Mouse (Mus musculus): ENCODE results near the gene Kif9. TPM values are rescaled to one million over a fixed set of nuclear protein-coding genes. Genes with fewer than 3 reads are reported as not detected.

The Kif9 gene
- total and polyA plus RNA-seq, 3 experiments, result 1.1 to 1.8 (median 1.8) TPM

GRCm38 (mm10) chr9:110476124-110477091 lies at the start of gene Kif9, which contains the start of gene Klhl18 (continued):
- TF ChIP-seq HCFC1 (IDR thresholded peaks at IDR 0.05; ENCODE audit: low read depth, low read length), result peak; percentile 94

DNA sequence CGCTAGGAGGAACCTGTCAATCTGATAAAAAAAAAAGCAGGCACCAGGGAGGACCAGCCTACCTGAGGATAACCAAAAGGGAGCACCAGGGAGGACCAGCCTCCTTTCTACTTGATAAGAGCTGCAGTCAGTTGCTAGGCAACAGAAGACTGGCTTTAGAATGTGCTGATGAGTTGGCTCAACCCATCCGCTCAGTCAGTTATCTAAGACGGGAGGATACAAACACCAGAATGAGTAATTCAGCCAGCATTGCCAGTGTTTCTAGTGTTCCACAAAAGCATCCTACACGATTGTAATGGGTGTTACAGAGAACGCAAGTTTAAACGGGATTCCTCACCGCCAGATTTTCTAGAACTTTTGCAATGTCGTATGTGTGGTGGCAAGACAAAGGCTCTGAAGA lies 45.5 kb upstream of the Kif9 start:
- Histone ChIP-seq H3K4me2 (ENCODE audit: insufficient read depth, low read depth, poor library complexity, severe bottlenecking) (no peak overlapping the region), H3K4me1 (ENCODE audit: control insufficient read depth in 1 of 2, insufficient read depth in 2 of 2) (peaks cover 26 to 49% of the 10 kb centered on the region in 2 experiments), H3K27ac (ENCODE audit: insufficient read depth, low read depth) (no peak overlapping the region), H3K79me2 (replicated peaks; ENCODE audit: control insufficient read depth, extremely low read depth, insufficient read depth, poor library complexity, severe bottlenecking) (no peaks in the 10 kb centered on the region), H3K9ac (ENCODE audit: insufficient read depth, low read depth) (no peak overlapping the region), H3K27me3 (replicated peaks) (no peaks in the 10 kb centered on the region), H3K4me3 (replicated peaks in 1 of 3; ENCODE audit: low read depth in 2 of 3, low read length in 2 of 3, poor library complexity in 1 of 3) (no peak overlapping the region), H3K9me3 (replicated peaks; ENCODE audit: low read length) (no peaks in the 10 kb centered on the region), H3K36me3 (replicated peaks in 1 of 2; ENCODE audit: control insufficient read depth in 1 of 2, insufficient read depth in 1 of 2, low read length in 1 of 2) (peaks cover 25 to 75% of the 10 kb centered on the region in 2 experiments)
- in situ Hi-C loops (cut with MboI; ENCODE audit: low pct_ligation_motif_present, low pct_unique_long_range_greater_than_20kb, low sequenced_read_pairs), result no loop called here
- no peak for DNase-seq (ENCODE audit: extremely low read depth)
- TF ChIP-seq MAX (IDR thresholded peaks at IDR 0.05; ENCODE audit: low read length) (no peak), PAX5 (IDR thresholded peaks at IDR 0.05; ENCODE audit: low read length) (no peak), ELF1 (IDR thresholded peaks at IDR 0.05; ENCODE audit: low read depth, low read length) (no peak), KAT2A (IDR thresholded peaks at IDR 0.05; ENCODE audit: insufficient replicate concordance, low read length) (no peak), BHLHE40 (IDR thresholded peaks at IDR 0.05; ENCODE audit: low read depth, low read length) (no peak), EP300 (IDR thresholded peaks at IDR 0.05; ENCODE audit: low read length) (no peak), JUN (IDR thresholded peaks at IDR 0.05; ENCODE audit: insufficient read depth, low read depth, low read length) (no peak), POLR2A (IDR thresholded peaks at IDR 0.05; ENCODE audit: low read depth, low read length) (no peak), HCFC1 (IDR thresholded peaks at IDR 0.05; ENCODE audit: low read depth, low read length) (no peak), ZKSCAN1 (IDR thresholded peaks at IDR 0.05; ENCODE audit: borderline replicate concordance, low read depth, low read length) (no peak), JUND (conservative IDR thresholded peaks at IDR 0.05; ENCODE audit: low read depth, low read length) (no peak), POLR2AphosphoS2 (IDR thresholded peaks at IDR 0.05; ENCODE audit: low read depth, low read length) (no peak)
- dilution Hi-C loops (cut with MboI; ENCODE audit: extremely low pct_ligation_motif_present, extremely low pct_unique_long_range_greater_than_20kb, low sequenced_read_pairs), result no loop called here

DNA sequence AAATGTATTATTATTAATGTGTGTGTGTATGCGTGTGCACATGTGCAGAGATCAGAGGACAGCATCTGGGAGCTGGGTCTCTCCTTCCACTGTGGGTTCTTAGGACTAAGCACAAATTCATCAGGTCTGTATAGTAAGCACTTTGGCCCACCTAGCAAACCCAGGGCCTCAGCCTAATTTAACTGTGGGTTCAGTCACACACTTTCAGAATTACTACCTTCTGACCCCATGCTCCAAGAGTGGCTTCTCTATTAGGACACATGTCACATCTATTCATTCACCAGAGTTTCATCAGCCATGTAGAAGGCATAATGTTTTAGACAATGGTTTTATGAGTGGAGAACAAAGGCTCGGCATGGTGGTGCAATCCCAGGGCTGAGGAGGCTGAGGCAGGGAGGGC lies 43.7 kb upstream of the Kif9 start:
- H3K9me3 ChIP-seq (replicated peaks; ENCODE audit: low read length), result no peaks in the 10 kb centered on the region
- dilution Hi-C loops (cut with MboI; ENCODE audit: extremely low pct_ligation_motif_present, extremely low pct_unique_long_range_greater_than_20kb, low sequenced_read_pairs) (no loop called here), in situ Hi-C loops (cut with MboI; ENCODE audit: low pct_ligation_motif_present, low pct_unique_long_range_greater_than_20kb, low sequenced_read_pairs) (no loop called here)
- peaks cover 26 to 67% of the 10 kb centered on the region in 2 experiments for H3K4me1 ChIP-seq (ENCODE audit: control insufficient read depth in 1 of 2, insufficient read depth in 2 of 2)
- no peak overlapping the region for H3K4me3 ChIP-seq (replicated peaks in 1 of 3; ENCODE audit: low read depth in 2 of 3, low read length in 2 of 3, poor library complexity in 1 of 3)
- peaks cover 24 to 70% of the 10 kb centered on the region in 2 experiments for H3K36me3 ChIP-seq (replicated peaks in 1 of 2; ENCODE audit: control insufficient read depth in 1 of 2, insufficient read depth in 1 of 2, low read length in 1 of 2)
- no peaks in the 10 kb centered on the region for H3K79me2 ChIP-seq (replicated peaks; ENCODE audit: control insufficient read depth, extremely low read depth, insufficient read depth, poor library complexity, severe bottlenecking)
- H3K9ac ChIP-seq (ENCODE audit: insufficient read depth, low read depth), result peak overlapping the region; percentile 51; the same call in 1 of the 2 replicates
- peak overlapping the region; percentile 41; the same call in 1 of the 2 replicates for H3K4me2 ChIP-seq (ENCODE audit: insufficient read depth, low read depth, poor library complexity, severe bottlenecking)
- H3K27me3 ChIP-seq (replicated peaks), result no peaks in the 10 kb centered on the region
- peak; percentile 79 for DNase-seq (ENCODE audit: extremely low read depth)
- H3K27ac ChIP-seq (ENCODE audit: insufficient read depth, low read depth), result peak overlapping the region; percentile 80; the same call in 1 of the 2 replicates
- TF ChIP-seq NELFE (IDR thresholded peaks at IDR 0.05; ENCODE audit: low read depth, low read length) (peak; percentile 43; the same call in 1 of the 2 replicates), ZC3H11A (IDR thresholded peaks at IDR 0.05; ENCODE audit: low read depth, low read length) (no peak), MAZ (IDR thresholded peaks at IDR 0.05; ENCODE audit: low read depth, low read length) (0 out of 2 replicates have a peak, but pooled peaks have one; percentile 62), MXI1 (IDR thresholded peaks at IDR 0.05; ENCODE audit: low read depth, low read length) (no peak; the same call in 1 of the 2 replicates), ETS1 (conservative IDR thresholded peaks at IDR 0.05; ENCODE audit: low read depth, low read length) (peak; percentile 86), E2F4 (IDR thresholded peaks at IDR 0.05; ENCODE audit: insufficient replicate concordance, low read depth, low read length) (no peak), PAX5 (IDR thresholded peaks at IDR 0.05; ENCODE audit: low read length) (no peak), JUN (IDR thresholded peaks at IDR 0.05; ENCODE audit: insufficient read depth, low read depth, low read length) (peak; percentile 85), MAFK (IDR thresholded peaks at IDR 0.05; ENCODE audit: insufficient replicate concordance, low read length) (peak; percentile 82), SMC3 (IDR thresholded peaks at IDR 0.05; ENCODE audit: low read depth, low read length) (no peak; the same call in 1 of the 2 replicates), ZMIZ1 (IDR thresholded peaks at IDR 0.05; ENCODE audit: low read depth, low read length) (peak; percentile 55; the same call in 1 of the 2 replicates), USF1 (IDR thresholded peaks at IDR 0.05; ENCODE audit: low read depth, low read length) (no peak), MYC (IDR thresholded peaks at IDR 0.05; ENCODE audit: low read depth, low read length) (peak; percentile 97), UBTF (IDR thresholded peaks at IDR 0.05; ENCODE audit: low read depth, low read length) (no peak), POLR2A (IDR thresholded peaks at IDR 0.05; ENCODE audit: low read depth, low read length) (peak; percentile 17; the same call in 1 of the 2 replicates), RCOR1 (conservative IDR thresholded peaks at IDR 0.05; ENCODE audit: low read depth, low read length) (peak; percentile 72; the same call in 1 of the 2 replicates), NRF1 (IDR thresholded peaks at IDR 0.05; ENCODE audit: low read depth, low read length) (peak; percentile 38; the same call in 1 of the 2 replicates), ZNF384 (IDR thresholded peaks at IDR 0.05; ENCODE audit: low read depth, low read length) (peak; percentile 47), ZKSCAN1 (IDR thresholded peaks at IDR 0.05; ENCODE audit: borderline replicate concordance, low read depth, low read length) (no peak)

Data from CH12.LX (cell line).